Mouse (Mus musculus) T-helper 17 cell (primary cell): ENCODE measurements around the gene Calcrl.

Experiments
- in situ Hi-C, 2 experiments: fragments of 300-600 bp; cut with MboI, MseI; formaldehyde crosslinking; loops; 1 replicate in 1 of 2; 2 replicates in 1 of 2; pipeline ENCODE4 v1.15.1; 2025; ENCODE audit warnings: high pct_unique_total_duplicates in 2 of 2

Calcrl gene

GRCm38 (mm10) chr2:84425138-84425537 is at the start of gene Calcrl:
TSS of gene Calcrl (minus strand) at chr2:84425411.
- in situ Hi-C loops, result loop anchor here (5.0 to 25.0 kb wide), 3 partner anchors 83 to 788 kb away; partner anchors contain the start of genes Fam171b (in 1 of the 2) and Zc3h15 (in 1 of the 2)

GRCm38 (mm10) chr2:84474651-84475050 is 49.4 kb upstream of the Calcrl start:
- in situ Hi-C loops, result loop anchor here in 1 of 2 experiments (25.0 kb wide), 1 partner anchor 563 kb away; the partner anchor contains the start of genes P2rx3, Ssrp1 and Tnks1bp1

GRCm38 (mm10) chr2:84473941-84474530 is 48.8 kb upstream of the Calcrl start:
- in situ Hi-C loops, result no loop called here

GRCm38 (mm10) chr2:84467391-84467790 is 42.2 kb upstream of the Calcrl start:
- in situ Hi-C loops, result no loop called here

GRCm38 (mm10) chr2:84464956-84465355 is 39.7 kb upstream of the Calcrl start:
- in situ Hi-C loops, result loop anchor here in 1 of 2 experiments (5.0 kb wide), 1 partner anchor 77 kb away; no protein-coding TSS in a partner anchor

GRCm38 (mm10) chr2:84462411-84462810 is 37.2 kb upstream of the Calcrl start:
- in situ Hi-C loops, result loop anchor here in 1 of 2 experiments (5.0 kb wide), 1 partner anchor 80 kb away; no protein-coding TSS in a partner anchor

GRCm38 (mm10) chr2:84459651-84460177 is 34.5 kb upstream of the Calcrl start:
- in situ Hi-C loops, result loop anchor here (5.0 kb wide), 3 partner anchors 83 to 198 kb away; partner anchors contain the start of genes Btbd18 (in 1 of the 2) and Ctnnd1 (in 1 of the 2)

- in situ Hi-C loops, result loop anchor here (5.0 kb wide), 2 partner anchors 195 to 200 kb away; partner anchors contain the start of genes Btbd18 (in 1 of the 2) and Ctnnd1 (in 1 of the 2)
These were observed 32.0 kb upstream of the Calcrl start for GRCm38 (mm10) chr2:84457221-84457620.

- in situ Hi-C loops, result loop anchor here (5.0 kb wide), 2 partner anchors 197 to 202 kb away; partner anchors contain the start of genes Btbd18 (in 1 of the 2) and Ctnnd1 (in 1 of the 2)
These were observed 30.1 kb upstream of the Calcrl start for GRCm38 (mm10) chr2:84455236-84455799.

GRCm38 (mm10) chr2:84454551-84455235 is 29.5 kb upstream of the Calcrl start:
- in situ Hi-C loops, result loop anchor here (5.0 kb wide), 2 partner anchors 198 to 203 kb away; partner anchors contain the start of genes Btbd18 (in 1 of the 2) and Ctnnd1 (in 1 of the 2)

- in situ Hi-C loops, result no loop called here
These were observed 28.8 kb upstream of the Calcrl start for GRCm38 (mm10) chr2:84454051-84454450.

- in situ Hi-C loops, result loop anchor here in 1 of 2 experiments (10.0 to 25.0 kb wide), 3 partner anchors 481 to 808 kb away; partner anchors contain the start of genes Fam171b, Gm13693, Gm13695 and Zc3h15
These were observed 20.3 kb upstream of the Calcrl start for GRCm38 (mm10) chr2:84445499-84445898.

GRCm38 (mm10) chr2:84441940-84442339 is 16.7 kb upstream of the Calcrl start:
- in situ Hi-C loops, result loop anchor here in 1 of 2 experiments (5.0 to 25.0 kb wide), 4 partner anchors 450 to 805 kb away; partner anchors contain the start of genes Fam171b, Gm13691, Gm13693 and Gm13695

GRCm38 (mm10) chr2:84429724-84430123 is 4.5 kb upstream of the Calcrl start:
- in situ Hi-C loops, result loop anchor here (5.0 to 25.0 kb wide), 4 partner anchors 87 to 792 kb away; partner anchors contain the start of genes Fam171b (in 1 of the 2) and Zc3h15 (in 1 of the 2)

- in situ Hi-C loops, result loop anchor here (5.0 to 25.0 kb wide), 3 partner anchors 87 to 792 kb away; partner anchors contain the start of genes Fam171b (in 1 of the 2) and Zc3h15 (in 1 of the 2)
These were observed 3.6 kb upstream of the Calcrl start for GRCm38 (mm10) chr2:84428836-84429235.

- in situ Hi-C loops, result loop anchor here (5.0 to 25.0 kb wide), 3 partner anchors 84 to 789 kb away; partner anchors contain the start of genes Fam171b (in 1 of the 2) and Zc3h15 (in 1 of the 2)
These were observed 1.3 kb upstream of the Calcrl start for GRCm38 (mm10) chr2:84426531-84426930.

GRCm38 (mm10) chr2:84416501-84416900 is 8.7 kb downstream of the Calcrl start:
- in situ Hi-C loops, result no loop called here

GRCm38 (mm10) chr2:84409796-84410592 is 15.2 kb downstream of the Calcrl start:
- in situ Hi-C loops, result no loop called here

- in situ Hi-C loops, result no loop called here
These were observed 20.4 kb downstream of the Calcrl start for GRCm38 (mm10) chr2:84404834-84405233.

GRCm38 (mm10) chr2:84402713-84403112 is 22.5 kb downstream of the Calcrl start:
- in situ Hi-C loops, result no loop called here
